Mouse (Mus musculus): ENCODE measurements around the gene Pcsk2.
A peak's percentile ranks its signal among the peaks of the same experiment; 100 is the strongest.

Gene Pcsk2

GRCm38 (mm10) chr2:143545758-143546246 is at the start of gene Pcsk2:
Gene Pcsk2, plus strand, starts transcription at chr2:143546156.
- peak; percentile 64 for DNase-seq (ENCODE audit: inconsistent ontology term)

GRCm38 (mm10) chr2:143500845-143501244 is 45.1 kb upstream of the Pcsk2 start:
- DNase-seq (ENCODE audit: inconsistent ontology term): no peak

GRCm38 (mm10) chr2:143501760-143502159 is 44.2 kb upstream of the Pcsk2 start:
- no peak for DNase-seq (ENCODE audit: inconsistent ontology term)

- no peak for DNase-seq (ENCODE audit: inconsistent ontology term)
These were observed 43.8 kb upstream of the Pcsk2 start for GRCm38 (mm10) chr2:143502203-143502602.

- peak; percentile 27 for DNase-seq (ENCODE audit: inconsistent ontology term)
These were observed 9.5 kb upstream of the Pcsk2 start for GRCm38 (mm10) chr2:143536485-143536884.

- DNase-seq (ENCODE audit: inconsistent ontology term): no peak
These were observed 631 bp upstream of the Pcsk2 start for GRCm38 (mm10) chr2:143545299-143545751.

- DNase-seq (ENCODE audit: inconsistent ontology term): peak; percentile 51
These were observed 656 bp downstream of the Pcsk2 start for GRCm38 (mm10) chr2:143546412-143547211.

- DNase-seq (ENCODE audit: inconsistent ontology term): no peak
These were observed 1.5 kb downstream of the Pcsk2 start for GRCm38 (mm10) chr2:143547251-143548090.

GRCm38 (mm10) chr2:143560384-143560783 is 14.4 kb downstream of the Pcsk2 start:
- no peak for DNase-seq (ENCODE audit: inconsistent ontology term)

- no peak for DNase-seq (ENCODE audit: inconsistent ontology term)
These were observed 19.1 kb downstream of the Pcsk2 start for GRCm38 (mm10) chr2:143565062-143565461.

- no peak for DNase-seq (ENCODE audit: inconsistent ontology term)
These were observed 20.0 kb downstream of the Pcsk2 start for GRCm38 (mm10) chr2:143565961-143566360.

- no peak for DNase-seq (ENCODE audit: inconsistent ontology term)
These were observed 39.4 kb downstream of the Pcsk2 start for GRCm38 (mm10) chr2:143585341-143585740.

- DNase-seq (ENCODE audit: inconsistent ontology term): no peak
These were observed 44.4 kb downstream of the Pcsk2 start for GRCm38 (mm10) chr2:143590398-143590797.

- DNase-seq (ENCODE audit: inconsistent ontology term): no peak
These were observed 57.1 kb downstream of the Pcsk2 start for GRCm38 (mm10) chr2:143603071-143603470.

GRCm38 (mm10) chr2:143603871-143604512 is 58.0 kb downstream of the Pcsk2 start:
- DNase-seq (ENCODE audit: inconsistent ontology term): no peak

GRCm38 (mm10) chr2:143610355-143611331 is 64.7 kb downstream of the Pcsk2 start:
- no peak for DNase-seq (ENCODE audit: inconsistent ontology term)

- DNase-seq (ENCODE audit: inconsistent ontology term): no peak
These were observed 67.5 kb downstream of the Pcsk2 start for GRCm38 (mm10) chr2:143613466-143613865.

- DNase-seq (ENCODE audit: inconsistent ontology term): no peak
These were observed 68.8 kb downstream of the Pcsk2 start for GRCm38 (mm10) chr2:143614775-143615174.

GRCm38 (mm10) chr2:143620916-143621315 is 75.0 kb downstream of the Pcsk2 start:
- DNase-seq (ENCODE audit: inconsistent ontology term): no peak

GRCm38 (mm10) chr2:143623916-143624315 is 78.0 kb downstream of the Pcsk2 start:
- no peak for DNase-seq (ENCODE audit: inconsistent ontology term)

- DNase-seq (ENCODE audit: inconsistent ontology term): no peak
These were observed 97.3 kb downstream of the Pcsk2 start for GRCm38 (mm10) chr2:143643305-143643704.

Data from Muller cell, postnatal 12 days (primary cell).